Mouse (Mus musculus): ENCODE results near the gene Gm20830. TPM values are rescaled to one million over a fixed set of nuclear protein-coding genes. Genes with fewer than 3 reads are reported as not detected.
"Not testable (repeated sequence)": the region's sequence is repeated elsewhere in the genome, so short reads cannot be mapped to it uniquely, and the experiment has no call there.

Gm20830 gene
- total RNA-seq (2012; rRNA removed): not detected in 2 replicates

- H3K36me3 ChIP-seq (ENCODE audit: control insufficient read depth, insufficient read depth, low read length, poor library complexity, severe bottlenecking); in situ Hi-C loops (cut with MboI; ENCODE audit: low sequenced_read_pairs in 2 of 2, unreplicated experiment in 2 of 2); H3K27ac ChIP-seq (ENCODE audit: insufficient read depth, low read depth, low read length, poor library complexity, severe bottlenecking); H3K4me3 ChIP-seq (ENCODE audit: insufficient read depth in 1 of 2, low read depth in 1 of 2, low read length in 2 of 2, poor library complexity in 1 of 2, severe bottlenecking in 1 of 2); H3K9ac ChIP-seq (ENCODE audit: insufficient read depth, low read depth, low read length, poor library complexity, severe bottlenecking); H3K4me1 ChIP-seq (ENCODE audit: control insufficient read depth in 2 of 2, insufficient read depth in 2 of 2, low read length in 2 of 2, poor library complexity in 1 of 2); DNase-seq (ENCODE audit: low read depth, low spot score); H3K9me3 ChIP-seq (ENCODE audit: control insufficient read depth, insufficient read depth, low read depth, low read length): not testable (repeated sequence)
Measured at GRCm38 (mm10) chrY:6918182-6918581, at the start of gene Gm20830. Gene Gm20830 (minus strand): TSS chrY:6918282.

Other genes with a start within 250 kb of the Gm20830 start
- gene Gm21719, start 235.4 kb downstream of the Gm20830 start, total RNA-seq (2012; rRNA removed): not detected in 2 replicates

Data from ES-E14 (cell line).